Mouse (Mus musculus) fibroblast of lung, adult 2 months (primary cell): ENCODE data around the gene Slc52a3.

Experiments
- DNase-seq: peaks from one replicate; pipeline ENCODE4 v3.0.0-alpha.2; 2011; ENCODE audit warnings: low read depth

The Slc52a3 gene

GRCm38 (mm10) chr2:152048003-152048980, 52.0 kb downstream of the Slc52a3 start:
- DNase-seq = no peak

- no peak for DNase-seq
Measured at GRCm38 (mm10) chr2:152048981-152049441, 52.7 kb downstream of the Slc52a3 start.

- DNase-seq = no peak
Measured at GRCm38 (mm10) chr2:152049611-152050270, 53.4 kb downstream of the Slc52a3 start.

GRCm38 (mm10) chr2:152050316-152050715, 54.0 kb downstream of the Slc52a3 start:
- DNase-seq = no peak

GRCm38 (mm10) chr2:152051985-152052384, 55.7 kb downstream of the Slc52a3 start:
- no peak for DNase-seq

GRCm38 (mm10) chr2:152055406-152055805, 59.1 kb downstream of the Slc52a3 start:
- no peak for DNase-seq

- DNase-seq = no peak
Measured at GRCm38 (mm10) chr2:152056368-152057251, 60.3 kb downstream of the Slc52a3 start.

GRCm38 (mm10) chr2:152057252-152057563, 60.9 kb downstream of the Slc52a3 start:
- no peak for DNase-seq
